Mouse (Mus musculus) liver, embryonic 14.5 days (tissue): ENCODE measurements around the gene Ly6g5c. TPM values are rescaled to one million over a fixed set of nuclear protein-coding genes. Genes with fewer than 3 reads are reported as not detected.

ENCODE experiments used
- ATAC-seq: fragments of 200-750 bp; cut with Nextera tagmentation; 2 replicates; pipeline ENCODE4 v1.8.0; 2017; ENCODE audit warnings: moderate number of reproducible peaks, mild to moderate bottlenecking, moderate library complexity; ENCODE audit not compliant: insufficient read depth
- DNase-seq, 3 experiments: peaks; one replicate each; pipeline ENCODE4 v3.0.0-alpha.2; 2012 to 2013; ENCODE audit warnings: low read depth in 3 of 3, low spot score in 3 of 3
- H3K27ac ChIP-seq: fragments of 300-500 bp; sonication (generic); 2 replicates; pipeline ENCODE4 v1.5.1; 2014; ENCODE audit warnings: moderate library complexity, mild to moderate bottlenecking, control low read depth, inconsistent platforms
- H3K27me3 ChIP-seq: fragments of 300-500 bp; sonication (generic); 2 replicates; pipeline ENCODE4 v1.6.1; 2014; ENCODE audit warnings: mild to moderate bottlenecking, low read length, moderate library complexity; ENCODE audit not compliant: control insufficient read depth, insufficient read depth
- H3K36me3 ChIP-seq: fragments of 300-500 bp; sonication (generic); replicated peaks from 2 replicates; pipeline ENCODE4 v1.6.1; 2014; ENCODE audit warnings: low read depth; ENCODE audit not compliant: control insufficient read depth, insufficient read depth
- H3K4me1 ChIP-seq, 2 experiments: fragments of 200-500 bp in 1 of 2; fragments of 300-500 bp in 1 of 2; sonication (generic) in 1 of 2; replicated peaks; 2 replicates each; pipeline ENCODE4 v1.6.1; 2012 to 2014; ENCODE audit warnings: antibody characterized with exemption in 1 of 2, inconsistent platforms in 1 of 2, low read length in 1 of 2; ENCODE audit not compliant: control insufficient read depth in 2 of 2, insufficient read depth in 2 of 2
- H3K4me2 ChIP-seq: fragments of 300-500 bp; sonication (generic); 2 replicates; pipeline ENCODE4 v1.6.1; 2014; ENCODE audit warnings: low read depth, mild to moderate bottlenecking, control low read depth, moderate library complexity
- H3K4me3 ChIP-seq, 2 experiments: fragments of 200-500 bp in 1 of 2; fragments of 300-500 bp in 1 of 2; sonication (generic) in 1 of 2; 2 replicates each; pipeline ENCODE4 v1.5.1; 2012 to 2014; ENCODE audit warnings: low read depth in 2 of 2, low read length in 2 of 2, mild to moderate bottlenecking in 2 of 2, control low read depth in 1 of 2, inconsistent platforms in 1 of 2, moderate library complexity in 1 of 2; ENCODE audit not compliant: insufficient read depth in 1 of 2
- H3K9ac ChIP-seq: fragments of 300-500 bp; sonication (generic); replicated peaks from 2 replicates; pipeline ENCODE4 v1.6.1; 2014; ENCODE audit warnings: mild to moderate bottlenecking, control low read depth, moderate library complexity
- H3K9me3 ChIP-seq: fragments of 300-500 bp; sonication (generic); 2 replicates; pipeline ENCODE4 v1.6.1; 2016; ENCODE audit warnings: low read length, mixed read lengths; ENCODE audit not compliant: control insufficient read depth
- CTCF ChIP-seq: IDR thresholded peaks from 2 replicates; pipeline ENCODE4 v1.5.1; 2016; ENCODE audit warnings: antibody characterized with exemption, low read depth, control low read depth
- EP300 ChIP-seq: IDR thresholded peaks from 2 replicates; pipeline ENCODE4 v1.6.1; 2016; ENCODE audit warnings: antibody characterized with exemption, low read depth
- WGBS: fragments of 180-500 bp; shearing (Covaris S2); extraction: QIAGEN DNeasy Blood & Tissue Kit; methylation state at CpG from one replicate; pipeline ENCODE4 v1.1.7; 2014; ENCODE audit not compliant: insufficient replicate concordance; 5-methylcytosine and 5-hydroxymethylcytosine counted together
- polyA plus RNA-seq, 2 experiments: library from polyadenylated mRNA; depleted of rRNA in 1 of 2; stranded (reverse) in 1 of 2; unstranded in 1 of 2; fragments of >200 nt; fragmentation: Nextera tagmentation in 1 of 2; extraction: Ambion mirVana in 1 of 2; gene quantifications; 2 replicates each; pipeline versions ENCODE4 v1.2.1 to v1.2.3; 2012 to 2014

Gene Ly6g5c
- polyA plus RNA-seq, 2 experiments = not detected

DNA sequence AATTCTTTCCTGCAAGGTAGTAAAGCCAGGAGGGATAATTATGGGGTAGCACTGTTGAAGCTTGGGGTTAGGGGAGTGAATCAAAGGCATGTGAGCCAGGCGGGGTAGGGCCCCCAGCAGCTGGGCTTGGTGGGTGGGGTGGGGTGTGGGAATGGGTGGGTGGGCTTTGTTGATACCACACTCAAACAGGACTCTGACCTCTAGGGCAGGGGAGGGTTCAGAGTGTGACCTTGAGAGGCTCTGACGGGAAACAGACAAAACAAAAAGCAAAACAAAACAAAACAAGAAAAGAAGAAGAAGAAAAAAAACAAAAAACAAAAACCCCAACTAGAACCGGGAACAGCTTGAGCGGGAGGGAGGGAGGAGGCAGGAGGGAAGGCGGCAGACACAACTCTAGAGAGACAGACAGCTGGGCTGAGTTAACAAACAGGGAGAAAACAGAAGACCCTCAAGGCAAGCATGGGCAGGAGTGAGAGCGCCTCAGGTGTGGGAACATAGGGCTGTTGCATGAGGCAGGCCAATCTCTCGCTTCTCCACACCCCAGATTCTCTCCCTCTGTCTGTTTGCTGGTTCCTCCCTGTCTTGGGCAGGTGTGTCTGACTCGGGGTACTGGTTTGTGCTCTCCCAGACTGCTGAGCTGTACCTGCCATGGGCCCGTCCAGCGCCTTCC, 31.4 kb upstream of the Ly6g5c start, which contains the start of gene Ly6g6e:
Gene Ly6g6e (plus strand): TSS at position 396 of the 670 bp plus-strand sequence.
- H3K9ac ChIP-seq = no peak within 1 kb of the TSS
- H3K9me3 ChIP-seq = no peaks in the 10 kb centered on the region
- DNase-seq (no peak), ATAC-seq (no peak)
- no peak within 1 kb of the TSS for H3K4me2 ChIP-seq
- H3K27ac ChIP-seq = no peak within 1 kb of the TSS
- H3K4me3 ChIP-seq = no peak within 1 kb of the TSS
- WGBS = 46% methylated on average over 10 of the region's 10 CpGs
- H3K36me3 ChIP-seq = no peaks in the 10 kb centered on the region
- H3K27me3 ChIP-seq = no peaks in the 10 kb centered on the region
- TF ChIP-seq CTCF (no peak), EP300 (no peak)
- peaks cover 12 to 24% of the 10 kb centered on the region in 2 experiments for H3K4me1 ChIP-seq

GRCm38 (mm10) chr17:35077285-35077684, 30.8 kb upstream of the Ly6g5c start:
- Histone ChIP-seq H3K27me3 (no peaks in the 10 kb centered on the region), H3K9ac (no peak overlapping the region), H3K9me3 (no peaks in the 10 kb centered on the region), H3K4me2 (no peak overlapping the region), H3K27ac (no peak overlapping the region), H3K36me3 (no peaks in the 10 kb centered on the region), H3K4me1 (peaks cover 12 to 24% of the 10 kb centered on the region in 2 experiments), H3K4me3 (no peak overlapping the region)
- no peak for ATAC-seq
- TF ChIP-seq CTCF = no peak
- no peak for TF ChIP-seq EP300
- 28% methylated on average over 2 of the region's 2 CpGs for WGBS
- no peak for DNase-seq

- no peaks in the 10 kb centered on the region for H3K27me3 ChIP-seq
- no peak within 1 kb of the TSS for H3K4me3 ChIP-seq
- TF ChIP-seq CTCF (peak; percentile 55), EP300 (no peak)
- no peak within 1 kb of the TSS for H3K4me2 ChIP-seq
- no peak for DNase-seq
- H3K9ac ChIP-seq = no peak within 1 kb of the TSS
- WGBS = 17% methylated on average over 14 of the region's 14 CpGs
- H3K36me3 ChIP-seq = no peaks in the 10 kb centered on the region
- H3K4me1 ChIP-seq = peaks cover 12 to 24% of the 10 kb centered on the region in 2 experiments
- H3K27ac ChIP-seq = no peak within 1 kb of the TSS
- H3K9me3 ChIP-seq = no peaks in the 10 kb centered on the region
- ATAC-seq = no peak
Measured at GRCm38 (mm10) chr17:35077786-35078233, 30.3 kb upstream of the Ly6g5c start, which contains the start of gene Ly6g6d. TSS of gene Ly6g6d (minus strand) at chr17:35078065.

- Histone ChIP-seq H3K36me3 (no peaks in the 10 kb centered on the region), H3K27ac (peak overlapping the region; percentile 69), H3K4me2 (peak overlapping the region; percentile 66), H3K4me1 (peaks cover 12 to 24% of the 10 kb centered on the region in 2 experiments), H3K4me3 (peak overlapping the region; percentile 36 to 41), H3K27me3 (no peaks in the 10 kb centered on the region), H3K9me3 (no peaks in the 10 kb centered on the region), H3K9ac (peak overlapping the region; percentile 45)
- ATAC-seq (peak; percentile 97), DNase-seq (peak; percentile 75 to 78 (median 78))
- WGBS = 5% methylated on average over 9 of the region's 9 CpGs
- peak; percentile 70 for TF ChIP-seq CTCF
- peak; percentile 77 for TF ChIP-seq EP300
Measured at GRCm38 (mm10) chr17:35079778-35080177, 28.3 kb upstream of the Ly6g5c start.

GRCm38 (mm10) chr17:35080248-35080647, 27.8 kb upstream of the Ly6g5c start:
- DNase-seq (no peak), ATAC-seq (peak; percentile 68)
- WGBS = 16% methylated on average over 6 of the region's 6 CpGs
- no peaks in the 10 kb centered on the region for H3K9me3 ChIP-seq
- H3K36me3 ChIP-seq = no peaks in the 10 kb centered on the region
- no peaks in the 10 kb centered on the region for H3K27me3 ChIP-seq
- no peak for TF ChIP-seq EP300
- no peak for TF ChIP-seq CTCF
- peaks cover 12 to 27% of the 10 kb centered on the region in 2 experiments for H3K4me1 ChIP-seq
- peak overlapping the region; percentile 36 to 41; a peak in 3 of 4 replicates for H3K4me3 ChIP-seq
- H3K9ac ChIP-seq = peak overlapping the region; percentile 45
- H3K4me2 ChIP-seq = peak overlapping the region; percentile 66
- peak overlapping the region; percentile 69 for H3K27ac ChIP-seq
